Mouse (Mus musculus) spleen, adult 2 months (tissue): ENCODE measurements around the gene Itpr3.

Experiments
- CTCF ChIP-seq: fragments of 200-500 bp; IDR thresholded peaks from 2 replicates; pipeline ENCODE4 v1.5.1; 2011; ENCODE audit warnings: mild to moderate bottlenecking, inconsistent platforms; ENCODE audit not compliant: insufficient read depth, insufficient read length, insufficient replicate concordance; ENCODE audit errors: extremely low read depth
- POLR2A ChIP-seq: fragments of 200-500 bp; IDR thresholded peaks from 2 replicates; pipeline ENCODE4 v1.6.1; 2011; ENCODE audit warnings: low read depth, low read length, inconsistent platforms

- peak; percentile 64; the same call in 1 of the 2 replicates for TF ChIP-seq CTCF
- TF ChIP-seq POLR2A = no peak
These were observed 94.3 kb downstream of the Itpr3 start for GRCm38 (mm10) chr17:27151411-27151810.
